Mouse (Mus musculus): ENCODE results near the gene Edem3.
A peak's percentile ranks its signal among the peaks of the same experiment; 100 is the strongest.
"Not testable (repeated sequence)": the region's sequence is repeated elsewhere in the genome, so short reads cannot be mapped to it uniquely, and the experiment has no call there.

Gene Edem3

DNA sequence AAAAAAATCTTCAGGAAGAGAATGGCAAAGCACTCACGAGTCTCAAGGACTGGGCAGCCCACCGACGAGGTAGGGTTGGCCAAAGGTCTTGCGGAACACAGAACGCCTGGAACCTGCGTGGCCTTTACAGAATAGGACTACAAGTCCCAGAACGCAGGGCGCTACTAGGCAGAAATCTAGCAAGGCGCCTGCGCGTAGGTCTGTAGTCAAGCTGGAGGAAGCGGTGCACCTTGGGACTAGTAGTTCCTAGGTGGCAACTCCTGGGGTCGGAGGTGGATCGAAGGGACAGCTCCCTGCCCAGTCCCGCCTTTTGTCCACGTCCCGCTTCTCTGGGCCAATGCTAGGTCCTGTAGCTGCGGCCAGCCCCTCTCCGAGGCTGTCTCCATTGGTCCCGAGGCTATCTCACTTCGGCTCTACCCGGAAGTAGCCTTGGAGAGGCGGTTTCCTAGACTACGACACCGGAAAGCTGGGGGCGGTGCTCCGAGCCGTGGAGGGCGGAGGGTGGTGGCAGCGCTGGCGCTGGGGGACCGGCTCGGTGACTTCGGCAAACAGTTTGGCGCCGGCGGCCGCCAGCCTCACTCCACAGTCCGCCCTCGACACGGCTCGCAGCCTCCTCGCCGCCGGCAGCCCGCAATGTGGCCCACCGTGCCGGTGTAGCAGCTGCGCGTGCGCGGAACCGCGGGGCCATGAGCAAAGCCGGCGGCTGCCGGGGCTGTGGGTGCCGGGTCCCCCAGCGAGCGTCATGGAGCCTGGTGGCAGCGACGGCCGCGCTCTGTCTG lies at the start of gene Edem3:
Gene Edem3 (plus strand): TSS at position 491 of the 779 bp plus-strand sequence.
- DNase-seq (ENCODE audit: low spot score), result peak; percentile 91

DNA sequence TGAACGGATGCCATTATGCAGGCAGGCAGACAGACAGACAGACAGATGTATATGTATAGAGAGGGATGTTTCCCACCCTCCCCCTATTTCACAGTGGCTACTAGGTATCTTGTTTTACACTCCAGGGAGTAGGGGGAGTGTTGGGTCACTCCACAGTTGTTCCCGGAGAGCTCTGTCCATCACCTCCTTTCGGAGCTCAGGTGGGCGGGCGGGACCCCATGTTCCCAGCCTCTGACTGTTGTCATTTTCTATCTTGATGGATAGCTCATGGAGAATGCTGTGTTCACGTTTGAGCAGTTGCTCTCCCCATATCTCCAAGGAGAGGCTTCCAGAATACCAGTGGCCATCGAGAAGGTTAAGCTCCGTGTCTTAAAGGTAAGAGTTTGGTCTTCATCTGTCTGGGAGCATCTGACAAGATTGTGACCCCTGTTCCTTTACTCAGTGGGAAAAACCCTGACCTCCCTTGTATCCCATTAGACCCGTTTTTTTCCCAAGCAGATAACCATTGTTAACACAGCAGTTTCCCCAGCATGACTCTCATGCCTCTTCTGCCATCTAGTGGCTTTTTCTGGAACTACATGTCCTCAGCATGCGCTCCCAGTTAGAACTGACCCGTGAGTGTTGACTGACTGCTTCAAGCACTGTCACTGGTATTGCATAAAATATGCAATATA lies 49.3 kb upstream of the Edem3 start:
- peak; percentile 75 for DNase-seq (ENCODE audit: low spot score)

GRCm38 (mm10) chr1:151706397-151706752 lies 48.8 kb upstream of the Edem3 start:
- DNase-seq (ENCODE audit: low spot score), result no peak

DNA sequence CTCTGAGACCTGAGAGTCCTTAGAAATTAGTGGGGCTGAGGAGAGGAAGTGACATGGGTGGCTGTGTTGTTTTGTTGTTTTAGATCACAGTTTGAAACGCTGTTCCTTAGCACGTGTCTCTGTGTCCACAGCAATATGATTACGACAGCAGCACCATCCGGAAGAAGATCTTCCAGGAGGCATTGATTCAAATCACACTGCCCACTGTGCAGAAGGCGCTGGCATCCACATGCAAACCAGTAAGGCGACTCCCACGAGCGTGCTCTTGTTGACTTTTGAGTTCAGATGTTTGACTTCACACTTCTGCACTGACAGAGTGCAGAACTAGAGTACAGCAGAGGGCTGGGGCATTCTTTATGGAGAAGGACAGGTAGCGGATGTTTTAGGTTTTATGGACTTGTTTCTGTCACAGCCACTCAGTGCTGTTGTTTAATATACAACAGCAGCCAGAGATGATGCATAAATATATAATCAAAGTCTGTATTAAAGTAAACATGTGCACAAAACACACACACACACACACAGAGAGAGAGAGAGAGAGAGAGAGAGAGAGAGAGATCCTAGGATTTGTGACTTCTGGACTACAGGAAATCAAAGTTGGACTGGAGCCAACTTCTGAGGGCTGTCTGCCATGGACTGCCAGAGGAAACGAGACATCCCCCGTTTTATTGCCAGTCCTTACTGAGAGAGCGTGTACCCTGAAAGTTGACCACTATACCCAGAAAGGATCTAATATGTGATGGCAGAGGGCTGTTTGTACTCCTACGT lies 46.0 kb upstream of the Edem3 start:
- no peak for DNase-seq (ENCODE audit: low spot score)

DNA sequence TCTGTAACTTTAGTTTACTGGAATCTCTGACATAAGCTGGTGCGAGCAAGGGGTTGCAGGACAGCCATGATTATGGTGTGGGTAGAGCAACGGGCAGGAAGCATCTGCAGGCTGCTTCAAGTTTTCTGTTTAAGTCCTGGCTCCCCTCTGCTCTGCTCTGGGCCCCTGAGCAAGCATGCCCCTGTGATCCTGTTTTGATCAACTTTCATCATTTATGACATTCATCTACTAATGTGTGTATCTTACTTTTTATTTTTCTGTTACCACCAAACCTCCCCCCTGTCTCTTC lies 45.5 kb upstream of the Edem3 start:
- DNase-seq (ENCODE audit: low spot score), result no peak

DNA sequence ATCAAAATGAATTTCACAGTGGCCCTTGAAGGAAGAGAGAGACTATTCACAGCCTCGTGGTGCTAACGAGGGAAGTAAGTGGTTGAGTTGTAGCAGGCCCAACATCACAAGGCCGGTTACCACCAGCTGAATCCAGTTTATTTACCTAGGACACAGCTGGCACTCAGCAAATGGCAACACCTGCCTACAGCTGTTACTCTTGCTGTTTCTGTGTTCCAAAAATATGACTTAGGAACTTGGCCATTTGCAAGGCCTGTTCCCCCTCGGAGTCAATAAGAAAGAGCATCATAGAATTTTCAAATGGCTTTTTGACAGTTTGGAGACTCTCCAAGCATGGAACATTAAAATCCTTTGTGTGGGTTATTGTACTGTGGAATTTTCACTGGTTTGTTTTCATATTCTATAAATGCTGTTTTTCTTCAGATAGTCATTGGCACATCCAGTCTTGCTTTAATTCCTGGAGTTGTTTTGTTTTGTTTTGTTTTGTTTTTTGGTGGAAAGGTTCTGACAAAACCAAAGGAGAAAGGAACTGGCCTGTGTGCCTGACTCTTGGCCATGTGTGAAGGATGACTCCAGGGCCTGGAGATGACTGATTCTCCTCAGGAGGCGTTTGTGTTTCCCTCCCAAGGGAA lies 44.6 kb upstream of the Edem3 start:
- DNase-seq (ENCODE audit: low spot score), result no peak

DNA sequence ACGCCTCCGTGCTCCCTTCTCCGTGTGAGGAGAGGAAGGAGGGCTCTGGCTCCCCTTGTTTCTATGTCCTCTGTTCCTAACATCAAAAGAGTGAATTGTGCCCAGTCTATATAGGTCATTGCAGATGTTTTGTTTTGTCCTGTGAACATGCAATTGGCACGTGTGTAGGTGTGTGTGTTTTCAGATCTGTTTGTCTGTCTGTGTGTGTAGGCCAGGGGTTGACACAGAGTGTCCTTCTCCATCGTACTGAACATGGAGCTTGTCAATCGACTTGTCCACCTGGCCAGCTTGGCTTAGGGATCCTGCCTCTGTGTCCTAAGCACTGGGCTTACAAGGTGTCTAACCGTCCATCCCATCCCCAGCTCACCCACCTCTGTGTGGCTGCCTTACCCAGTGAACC lies 44.1 kb upstream of the Edem3 start:
- DNase-seq (ENCODE audit: low spot score), result no peak

- no peak for DNase-seq (ENCODE audit: low spot score)
These were observed 42.5 kb upstream of the Edem3 start for GRCm38 (mm10) chr1:151712664-151713063.

- no peak for DNase-seq (ENCODE audit: low spot score)
These were observed 41.5 kb upstream of the Edem3 start for GRCm38 (mm10) chr1:151713622-151714021.

DNA sequence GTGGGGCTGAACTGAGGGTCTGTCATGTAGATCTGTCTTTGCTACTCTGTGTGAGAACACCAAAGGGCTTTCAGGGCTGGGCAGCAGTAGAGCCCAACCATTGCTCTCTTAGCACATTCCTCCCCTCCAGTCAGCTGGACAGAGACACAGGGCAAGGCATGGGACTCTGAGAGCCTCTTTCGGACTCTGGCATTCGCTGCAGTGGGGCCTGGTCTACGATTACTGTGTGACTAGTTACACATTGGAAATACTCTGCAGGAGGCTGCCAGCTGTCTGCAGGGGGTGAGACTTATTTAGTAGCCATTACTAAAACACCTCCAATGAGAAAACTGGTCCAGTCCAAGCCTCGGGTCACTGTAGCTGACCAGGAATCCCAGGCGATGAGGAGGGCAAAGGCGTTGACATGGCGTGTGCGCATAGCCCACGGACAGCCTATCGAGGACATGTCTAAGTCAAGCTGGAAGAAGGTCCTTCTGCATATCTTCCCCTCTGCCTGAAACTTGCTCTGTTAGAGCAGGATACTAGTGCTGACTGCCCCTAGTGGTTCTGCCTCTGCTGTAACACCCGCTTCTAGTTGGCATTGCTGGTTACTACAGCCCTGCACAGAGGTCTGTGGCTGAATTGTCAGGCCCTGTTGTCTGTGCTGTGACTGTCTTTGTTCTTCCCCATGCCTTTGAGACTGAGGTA lies 39.0 kb upstream of the Edem3 start:
- no peak for DNase-seq (ENCODE audit: low spot score)

- DNase-seq (ENCODE audit: low spot score), result no peak
These were observed 37.5 kb upstream of the Edem3 start for GRCm38 (mm10) chr1:151717624-151718023.

- no peak for DNase-seq (ENCODE audit: low spot score)
These were observed 36.6 kb upstream of the Edem3 start for GRCm38 (mm10) chr1:151718575-151718974.

GRCm38 (mm10) chr1:151719911-151720310 lies 35.3 kb upstream of the Edem3 start:
- DNase-seq (ENCODE audit: low spot score), result no peak

GRCm38 (mm10) chr1:151720566-151720965 lies 34.6 kb upstream of the Edem3 start:
- no peak for DNase-seq (ENCODE audit: low spot score)

GRCm38 (mm10) chr1:151721357-151721983 lies 33.7 kb upstream of the Edem3 start:
- DNase-seq (ENCODE audit: low spot score), result no peak

DNA sequence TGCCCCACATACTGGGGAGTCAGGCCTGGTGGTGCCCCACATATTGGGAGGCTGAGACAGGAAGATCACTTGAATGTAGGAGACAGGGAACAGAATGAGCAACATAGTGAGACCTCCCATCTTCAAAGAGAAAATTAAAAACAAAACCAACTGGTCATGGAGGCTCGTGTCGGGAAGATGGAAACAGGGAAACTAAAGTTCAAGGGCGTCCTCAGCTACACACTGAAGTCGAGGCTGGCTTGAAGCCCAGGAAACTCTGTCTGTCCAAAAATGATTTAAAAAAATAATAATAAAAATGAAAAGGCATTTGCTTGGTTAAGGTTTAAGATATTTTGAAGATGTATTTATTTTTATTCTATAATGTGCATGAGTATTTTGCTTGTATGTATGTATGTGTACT lies 31.4 kb upstream of the Edem3 start:
- DNase-seq (ENCODE audit: low spot score), result no peak

DNA sequence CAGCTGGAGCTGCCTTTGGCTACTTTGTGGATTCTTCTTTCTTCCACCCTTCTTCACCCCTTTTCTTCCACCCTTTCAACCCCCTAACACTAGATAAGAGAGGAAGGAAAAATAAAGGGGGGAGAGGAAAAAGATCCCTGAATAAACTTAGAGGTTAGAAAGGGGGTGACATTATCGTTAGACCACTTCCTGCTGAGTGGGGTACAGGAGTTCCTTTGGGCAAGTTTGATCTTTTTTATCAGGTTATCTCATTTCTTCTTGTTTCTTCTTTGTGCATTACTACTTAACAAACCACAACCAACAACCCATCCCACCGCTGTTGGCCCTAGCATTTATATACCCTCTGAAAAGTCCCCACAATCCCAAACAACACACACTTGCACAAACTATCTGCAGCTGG lies 29.6 kb upstream of the Edem3 start:
- no peak for DNase-seq (ENCODE audit: low spot score)

- DNase-seq (ENCODE audit: low spot score), result no peak
These were observed 28.8 kb upstream of the Edem3 start for GRCm38 (mm10) chr1:151726358-151726757.

- no peak for DNase-seq (ENCODE audit: low spot score)
These were observed 27.0 kb upstream of the Edem3 start for GRCm38 (mm10) chr1:151728141-151728540.

GRCm38 (mm10) chr1:151737146-151737545 lies 18.0 kb upstream of the Edem3 start:
- DNase-seq (ENCODE audit: low spot score), result no peak

- no peak for DNase-seq (ENCODE audit: low spot score)
These were observed 14.0 kb upstream of the Edem3 start for GRCm38 (mm10) chr1:151741199-151741621.

DNA sequence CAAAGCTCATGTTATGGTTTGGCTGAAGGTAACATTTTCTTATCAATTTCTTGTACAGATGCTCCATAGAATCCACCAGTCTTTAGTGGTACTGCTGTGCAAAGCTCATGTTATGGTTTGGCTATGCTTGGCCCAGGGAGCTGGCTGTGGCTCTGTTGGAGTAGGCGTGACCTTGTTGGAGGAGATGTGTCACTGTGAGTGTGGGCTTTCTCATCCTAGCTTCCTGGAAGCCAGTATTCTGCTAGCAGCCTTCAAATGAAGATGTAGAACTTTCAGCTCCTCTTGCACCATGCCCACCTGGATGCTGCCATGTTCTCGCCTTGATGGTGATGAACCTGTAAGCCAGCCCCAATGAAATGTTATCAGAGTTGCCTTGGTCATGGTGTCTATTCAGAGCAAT lies 5.3 kb upstream of the Edem3 start:
- not testable (repeated sequence) for DNase-seq (ENCODE audit: low spot score)
